Mouse (Mus musculus) yolk sac, embryonic 10.5 days (tissue): ENCODE measurements around the gene Bmper.

Source experiments
- DNase-seq: peaks from one replicate; pipeline ENCODE4 v3.0.0-alpha.2; 2017; ENCODE audit warnings: low spot score

Bmper gene

GRCm38 (mm10) chr9:23222841-23223548 is at the start of gene Bmper:
TSS of gene Bmper (plus strand) at chr9:23223076.
- peak; percentile 74 for DNase-seq

- DNase-seq: no peak
Measured at GRCm38 (mm10) chr9:23177476-23177875, 45.4 kb upstream of the Bmper start.

- DNase-seq: no peak
Measured at GRCm38 (mm10) chr9:23187181-23187580, 35.7 kb upstream of the Bmper start.

GRCm38 (mm10) chr9:23188136-23188535 is 34.7 kb upstream of the Bmper start:
- DNase-seq: no peak

DNA sequence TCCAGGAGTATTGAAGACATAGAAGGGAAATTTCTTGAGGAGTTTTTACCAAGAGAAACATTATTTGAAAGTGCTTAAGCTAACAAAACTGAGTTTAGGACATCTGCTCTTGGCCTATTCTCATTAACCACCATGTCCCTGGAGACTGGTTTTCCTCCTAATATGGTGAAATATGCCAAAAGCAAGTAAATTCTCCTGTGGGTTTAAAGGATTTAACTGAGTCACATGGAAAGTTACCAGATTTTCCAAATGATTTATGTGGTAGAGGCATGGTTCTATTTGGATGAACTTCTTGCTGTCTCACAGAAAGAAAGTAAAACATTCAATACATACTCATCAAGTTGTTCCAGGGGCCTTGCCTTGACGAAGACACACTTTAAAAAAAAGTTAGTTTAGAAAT is 31.9 kb upstream of the Bmper start:
- DNase-seq: no peak

GRCm38 (mm10) chr9:23191431-23191830 is 31.4 kb upstream of the Bmper start:
- no peak for DNase-seq

DNA sequence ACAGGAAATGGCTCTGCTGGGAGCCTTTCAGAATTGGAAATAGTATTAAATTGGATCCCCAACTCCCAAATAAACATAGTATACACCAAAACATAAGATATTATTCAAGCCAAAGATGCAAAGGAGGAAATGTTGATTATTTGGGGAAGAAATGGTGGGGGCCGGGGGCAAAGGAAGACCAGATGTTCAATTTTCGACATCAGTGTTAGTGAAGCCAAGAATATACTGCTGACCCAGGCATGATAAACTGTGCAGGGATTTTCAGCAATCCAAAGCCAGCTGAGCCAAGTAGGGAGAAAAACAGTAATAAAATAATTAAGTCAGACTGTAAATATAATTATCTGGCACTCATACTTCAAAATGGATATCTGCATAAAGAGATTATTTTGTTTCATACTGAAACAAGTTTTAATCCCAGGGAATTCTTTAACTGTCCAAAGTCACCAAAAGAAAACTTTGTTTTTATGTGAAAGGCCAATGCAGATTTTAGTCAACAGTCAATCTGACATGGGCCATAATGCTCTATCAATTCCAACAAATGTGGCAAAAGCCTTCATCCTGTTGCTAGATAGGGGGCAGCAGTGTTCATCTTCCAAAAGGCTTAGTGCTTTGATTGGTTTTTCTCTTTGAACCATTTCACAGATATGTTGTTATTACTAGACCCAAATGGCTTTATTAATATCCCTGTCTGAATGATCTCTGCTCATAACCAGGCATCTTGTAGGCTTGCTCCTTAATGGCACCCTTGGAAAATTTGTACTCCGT is 30.1 kb upstream of the Bmper start:
- no peak for DNase-seq

GRCm38 (mm10) chr9:23198996-23199395 is 23.9 kb upstream of the Bmper start:
- DNase-seq: no peak

- DNase-seq: no peak
Measured at GRCm38 (mm10) chr9:23199841-23200240, 23.0 kb upstream of the Bmper start.

GRCm38 (mm10) chr9:23200828-23201227 is 22.0 kb upstream of the Bmper start:
- DNase-seq: no peak

- DNase-seq: no peak
Measured at GRCm38 (mm10) chr9:23202431-23202830, 20.4 kb upstream of the Bmper start.

GRCm38 (mm10) chr9:23204339-23205288 is 18.3 kb upstream of the Bmper start:
- no peak for DNase-seq

DNA sequence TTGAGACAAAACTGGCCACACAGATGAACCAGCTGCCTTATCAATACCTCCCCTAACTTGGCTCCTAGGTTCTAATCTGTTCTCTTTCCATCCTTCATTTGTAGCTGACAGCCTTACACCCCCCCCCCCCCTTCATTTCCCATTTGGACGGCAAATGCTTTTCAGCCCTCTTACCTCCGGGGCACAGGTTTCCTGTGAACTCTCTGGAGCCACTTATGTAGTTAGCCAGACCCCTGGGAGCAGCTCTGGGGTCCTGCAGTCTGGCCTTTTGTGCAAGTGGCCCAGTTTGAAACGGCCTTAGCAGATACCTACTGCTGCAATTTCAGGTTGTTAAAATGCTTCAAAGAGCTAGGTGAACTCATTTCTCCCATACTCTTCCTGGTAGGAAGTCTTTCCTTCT is 17.6 kb upstream of the Bmper start:
- DNase-seq: no peak

DNA sequence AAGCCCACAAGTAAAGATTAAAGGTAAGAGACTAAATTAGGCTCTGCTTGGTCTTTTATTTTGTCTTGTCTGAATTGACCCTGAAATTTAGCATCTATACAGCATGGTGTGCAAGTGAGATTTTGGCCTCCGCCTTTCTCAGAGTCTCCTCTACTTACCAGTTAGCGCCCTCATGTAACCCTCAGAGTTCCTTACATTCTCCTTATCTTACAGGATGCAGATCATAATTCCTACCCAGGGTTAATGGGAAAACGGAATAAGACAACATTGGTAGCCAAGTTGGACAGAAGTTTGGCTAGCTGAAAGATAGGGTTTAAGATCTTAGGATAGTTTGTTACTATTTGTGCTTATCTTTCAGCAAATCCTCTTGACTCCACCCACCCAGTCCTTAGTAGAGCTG is 17.1 kb upstream of the Bmper start:
- DNase-seq: no peak

GRCm38 (mm10) chr9:23206181-23206580 is 16.7 kb upstream of the Bmper start:
- no peak for DNase-seq

DNA sequence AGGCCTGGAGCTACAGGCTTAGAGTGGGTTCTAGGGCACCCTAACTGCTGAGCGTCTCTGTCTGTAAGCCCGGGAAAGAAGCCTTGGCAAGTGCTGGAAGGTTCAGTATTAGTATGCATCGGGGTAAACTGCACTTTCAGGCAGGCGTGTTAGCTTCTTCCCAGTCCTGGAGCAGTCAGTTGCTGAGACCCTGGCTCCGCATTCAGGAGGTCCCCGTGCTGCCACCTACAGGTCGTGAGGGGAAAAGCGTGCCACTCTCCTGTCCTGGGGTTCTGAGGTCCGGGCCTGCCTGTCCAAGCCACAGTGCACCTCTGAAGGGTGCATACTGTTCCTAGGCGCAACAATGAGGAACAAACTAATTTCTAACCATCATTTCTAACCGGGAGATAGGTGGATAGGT is 10.6 kb upstream of the Bmper start:
- DNase-seq: peak; percentile 43

- no peak for DNase-seq
Measured at GRCm38 (mm10) chr9:23219754-23220153, 3.1 kb upstream of the Bmper start.

- no peak for DNase-seq
Measured at GRCm38 (mm10) chr9:23221976-23222375, 900 bp upstream of the Bmper start.

DNA sequence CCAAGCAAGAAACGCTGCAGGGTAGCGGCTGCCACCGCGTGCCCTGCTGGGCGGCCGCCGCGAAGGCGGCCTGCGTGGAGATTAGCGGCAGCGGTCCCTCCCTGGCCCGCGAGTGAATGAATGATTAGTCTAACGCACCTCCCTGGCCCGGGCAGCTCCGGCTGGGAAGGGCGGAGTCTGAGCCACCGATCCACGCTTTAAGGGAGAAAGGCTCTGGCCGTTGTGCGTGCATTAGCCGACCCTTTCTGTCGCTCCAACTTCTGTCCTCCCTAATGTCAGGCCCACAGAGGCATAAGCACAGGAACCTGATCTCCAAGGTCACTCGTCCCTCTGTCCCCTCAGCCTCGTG is 410 bp upstream of the Bmper start:
- DNase-seq: peak; percentile 27

DNA sequence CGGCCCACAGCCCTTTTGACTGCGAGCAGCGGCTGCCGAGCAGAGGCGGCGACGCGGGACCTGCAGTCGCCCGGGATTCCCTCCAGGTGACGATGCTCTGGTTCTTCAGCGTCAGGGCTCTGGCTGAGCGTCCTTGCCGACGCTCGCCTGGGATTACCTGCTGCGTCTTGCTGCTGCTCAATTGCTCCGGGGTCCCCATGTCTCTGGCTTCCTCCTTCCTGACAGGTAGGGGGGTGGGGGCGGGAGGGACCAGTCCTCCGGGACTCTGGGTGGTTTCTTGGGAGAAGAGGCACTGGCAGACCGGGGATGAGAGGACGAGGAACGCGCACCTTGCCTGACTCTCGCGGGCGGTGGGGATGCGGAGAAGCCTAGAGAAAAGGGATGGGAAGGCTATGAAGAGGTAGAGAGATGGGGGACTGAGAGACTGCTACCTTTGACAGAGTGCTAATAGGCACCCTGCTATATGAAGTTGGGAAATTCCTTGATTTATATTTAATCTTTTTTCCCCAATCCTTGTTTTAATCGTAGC is 737 bp downstream of the Bmper start:
- no peak for DNase-seq

- DNase-seq: no peak
Measured at GRCm38 (mm10) chr9:23233464-23234121, 10.7 kb downstream of the Bmper start.
